Mouse (Mus musculus): ENCODE results near the gene Hpse2. TPM values are rescaled to one million over a fixed set of nuclear protein-coding genes. Genes with fewer than 3 reads are reported as not detected.

The Hpse2 gene
- polyA plus RNA-seq, 2 experiments: 4.0 to 5.6 TPM

- TF ChIP-seq POLR2A (IDR thresholded peaks at IDR 0.05; ENCODE audit: borderline replicate concordance, extremely low read depth, insufficient read depth, insufficient read length): no peak
- Histone ChIP-seq H3K36me3 (ENCODE audit: control insufficient read depth, insufficient read depth, low read length) (no peaks in the 10 kb centered on the region), H3K4me2 (replicated peaks; ENCODE audit: low read depth, low read length, severe bottlenecking) (no peak overlapping the region), H3K27me3 (ENCODE audit: control insufficient read depth, insufficient read depth, low read length) (no peaks in the 10 kb centered on the region), H3K9me3 (ENCODE audit: control insufficient read depth, low read length) (no peaks in the 10 kb centered on the region), H3K4me3 (replicated peaks; ENCODE audit: low read length) (no peak overlapping the region), H3K9ac (ENCODE audit: low read depth, low read length, severe bottlenecking) (no peak overlapping the region), H3K27ac (replicated peaks; ENCODE audit: low read depth, low read length) (no peak overlapping the region), H3K4me1 (ENCODE audit: control insufficient read depth, insufficient read depth, low read length) (0 out of 2 replicates have a peak, but pooled peaks cover 4% of the 10 kb centered on the region)
- 81% methylated on average over 10 of the region's 10 CpGs for WGBS
- DNase-seq (ENCODE audit: low spot score): no peak
- ATAC-seq (ENCODE audit: low FRiP score, low read depth): no peak
Observed at GRCm38 (mm10) chr19:42837591-42837990, 550.6 kb downstream of the Hpse2 start.

GRCm38 (mm10) chr19:42833126-42833525 lies 555.0 kb downstream of the Hpse2 start:
- no peaks in the 10 kb centered on the region for H3K27me3 ChIP-seq (ENCODE audit: control insufficient read depth, insufficient read depth, low read length)
- no peak overlapping the region for H3K9ac ChIP-seq (ENCODE audit: low read depth, low read length, severe bottlenecking)
- no peak overlapping the region for H3K27ac ChIP-seq (replicated peaks; ENCODE audit: low read depth, low read length)
- TF ChIP-seq POLR2A (IDR thresholded peaks at IDR 0.05; ENCODE audit: borderline replicate concordance, extremely low read depth, insufficient read depth, insufficient read length): no peak
- no peak overlapping the region for H3K4me3 ChIP-seq (replicated peaks; ENCODE audit: low read length)
- no peak for ATAC-seq (ENCODE audit: low FRiP score, low read depth)
- no peak for DNase-seq (ENCODE audit: low spot score)
- no peak overlapping the region for H3K4me2 ChIP-seq (replicated peaks; ENCODE audit: low read depth, low read length, severe bottlenecking)
- no peaks in the 10 kb centered on the region for H3K36me3 ChIP-seq (ENCODE audit: control insufficient read depth, insufficient read depth, low read length)
- H3K4me1 ChIP-seq (ENCODE audit: control insufficient read depth, insufficient read depth, low read length): no peaks in the 10 kb centered on the region
- WGBS: 77% methylated on average over 7 of the region's 7 CpGs
- H3K9me3 ChIP-seq (ENCODE audit: control insufficient read depth, low read length): no peaks in the 10 kb centered on the region

GRCm38 (mm10) chr19:42832251-42832650 lies 555.9 kb downstream of the Hpse2 start:
- ATAC-seq (ENCODE audit: low FRiP score, low read depth) (no peak), DNase-seq (ENCODE audit: low spot score) (no peak)
- H3K4me3 ChIP-seq (replicated peaks; ENCODE audit: low read length): no peak overlapping the region
- H3K9me3 ChIP-seq (ENCODE audit: control insufficient read depth, low read length): no peaks in the 10 kb centered on the region
- H3K27ac ChIP-seq (replicated peaks; ENCODE audit: low read depth, low read length): no peak overlapping the region
- H3K36me3 ChIP-seq (ENCODE audit: control insufficient read depth, insufficient read depth, low read length): no peaks in the 10 kb centered on the region
- no peak overlapping the region for H3K9ac ChIP-seq (ENCODE audit: low read depth, low read length, severe bottlenecking)
- TF ChIP-seq POLR2A (IDR thresholded peaks at IDR 0.05; ENCODE audit: borderline replicate concordance, extremely low read depth, insufficient read depth, insufficient read length): no peak
- H3K27me3 ChIP-seq (ENCODE audit: control insufficient read depth, insufficient read depth, low read length): no peaks in the 10 kb centered on the region
- WGBS: 86% methylated on average over 2 of the region's 2 CpGs
- no peak overlapping the region for H3K4me2 ChIP-seq (replicated peaks; ENCODE audit: low read depth, low read length, severe bottlenecking)
- H3K4me1 ChIP-seq (ENCODE audit: control insufficient read depth, insufficient read depth, low read length): no peaks in the 10 kb centered on the region

DNA sequence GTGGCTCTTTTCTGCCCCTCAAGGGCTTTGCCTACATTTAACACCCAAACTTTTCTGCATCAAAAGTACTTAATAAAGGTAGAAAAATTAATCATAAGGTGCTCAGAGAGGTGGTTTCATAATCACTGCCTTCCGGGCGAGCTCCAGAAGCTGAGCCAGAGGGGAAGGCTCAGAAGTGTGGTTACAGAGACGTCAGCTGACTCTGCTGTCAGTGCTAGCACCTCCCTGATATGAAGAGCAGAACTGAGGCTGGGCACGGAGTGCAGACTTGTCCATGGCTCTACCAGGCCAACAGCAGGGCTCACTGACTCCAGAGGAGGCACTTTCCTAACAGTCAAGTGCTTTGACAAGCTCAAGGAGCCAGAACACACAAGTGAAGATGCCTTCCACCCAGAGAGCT lies 559.0 kb downstream of the Hpse2 start:
- Histone ChIP-seq H3K4me1 (ENCODE audit: control insufficient read depth, insufficient read depth, low read length) (no peaks in the 10 kb centered on the region), H3K27ac (replicated peaks; ENCODE audit: low read depth, low read length) (no peak overlapping the region), H3K4me2 (replicated peaks; ENCODE audit: low read depth, low read length, severe bottlenecking) (no peak overlapping the region), H3K9ac (ENCODE audit: low read depth, low read length, severe bottlenecking) (no peak overlapping the region), H3K27me3 (ENCODE audit: control insufficient read depth, insufficient read depth, low read length) (no peaks in the 10 kb centered on the region), H3K9me3 (ENCODE audit: control insufficient read depth, low read length) (no peaks in the 10 kb centered on the region), H3K36me3 (ENCODE audit: control insufficient read depth, insufficient read depth, low read length) (no peaks in the 10 kb centered on the region), H3K4me3 (replicated peaks; ENCODE audit: low read length) (no peak overlapping the region)
- no peak for TF ChIP-seq POLR2A (IDR thresholded peaks at IDR 0.05; ENCODE audit: borderline replicate concordance, extremely low read depth, insufficient read depth, insufficient read length)
- DNase-seq (ENCODE audit: low spot score) (no peak), ATAC-seq (ENCODE audit: low FRiP score, low read depth) (no peak)
- 65% methylated on average over 4 of the region's 4 CpGs for WGBS

GRCm38 (mm10) chr19:42827843-42828242 lies 560.3 kb downstream of the Hpse2 start:
- Histone ChIP-seq H3K36me3 (ENCODE audit: control insufficient read depth, insufficient read depth, low read length) (no peaks in the 10 kb centered on the region), H3K4me2 (replicated peaks; ENCODE audit: low read depth, low read length, severe bottlenecking) (no peak overlapping the region), H3K27me3 (ENCODE audit: control insufficient read depth, insufficient read depth, low read length) (no peaks in the 10 kb centered on the region), H3K4me3 (replicated peaks; ENCODE audit: low read length) (no peak overlapping the region), H3K9ac (ENCODE audit: low read depth, low read length, severe bottlenecking) (no peak overlapping the region), H3K27ac (replicated peaks; ENCODE audit: low read depth, low read length) (no peak overlapping the region), H3K9me3 (ENCODE audit: control insufficient read depth, low read length) (no peaks in the 10 kb centered on the region), H3K4me1 (ENCODE audit: control insufficient read depth, insufficient read depth, low read length) (no peaks in the 10 kb centered on the region)
- TF ChIP-seq POLR2A (IDR thresholded peaks at IDR 0.05; ENCODE audit: borderline replicate concordance, extremely low read depth, insufficient read depth, insufficient read length): no peak
- 83% methylated on average over 3 of the region's 3 CpGs for WGBS
- ATAC-seq (ENCODE audit: low FRiP score, low read depth) (no peak), DNase-seq (ENCODE audit: low spot score) (no peak)

GRCm38 (mm10) chr19:42820109-42820508 lies 568.0 kb downstream of the Hpse2 start:
- Histone ChIP-seq H3K4me2 (replicated peaks; ENCODE audit: low read depth, low read length, severe bottlenecking) (no peak overlapping the region), H3K36me3 (ENCODE audit: control insufficient read depth, insufficient read depth, low read length) (no peaks in the 10 kb centered on the region), H3K27ac (replicated peaks; ENCODE audit: low read depth, low read length) (no peak overlapping the region), H3K4me3 (replicated peaks; ENCODE audit: low read length) (no peak overlapping the region), H3K27me3 (ENCODE audit: control insufficient read depth, insufficient read depth, low read length) (no peaks in the 10 kb centered on the region), H3K4me1 (ENCODE audit: control insufficient read depth, insufficient read depth, low read length) (no peaks in the 10 kb centered on the region), H3K9me3 (ENCODE audit: control insufficient read depth, low read length) (no peaks in the 10 kb centered on the region), H3K9ac (ENCODE audit: low read depth, low read length, severe bottlenecking) (no peak overlapping the region)
- WGBS: 88% methylated on average over 5 of the region's 5 CpGs
- TF ChIP-seq POLR2A (IDR thresholded peaks at IDR 0.05; ENCODE audit: borderline replicate concordance, extremely low read depth, insufficient read depth, insufficient read length): no peak
- ATAC-seq (ENCODE audit: low FRiP score, low read depth) (no peak), DNase-seq (ENCODE audit: low spot score) (no peak)

Data from limb, embryonic 14.5 days (tissue).